Mouse (Mus musculus): ENCODE data around the gene Zfyve9. TPM values are rescaled to one million over a fixed set of nuclear protein-coding genes. Genes with fewer than 3 reads are reported as not detected.

Zfyve9 gene
- polyA plus RNA-seq, 1 experiment from 2014 or later: 3.6 TPM

DNA sequence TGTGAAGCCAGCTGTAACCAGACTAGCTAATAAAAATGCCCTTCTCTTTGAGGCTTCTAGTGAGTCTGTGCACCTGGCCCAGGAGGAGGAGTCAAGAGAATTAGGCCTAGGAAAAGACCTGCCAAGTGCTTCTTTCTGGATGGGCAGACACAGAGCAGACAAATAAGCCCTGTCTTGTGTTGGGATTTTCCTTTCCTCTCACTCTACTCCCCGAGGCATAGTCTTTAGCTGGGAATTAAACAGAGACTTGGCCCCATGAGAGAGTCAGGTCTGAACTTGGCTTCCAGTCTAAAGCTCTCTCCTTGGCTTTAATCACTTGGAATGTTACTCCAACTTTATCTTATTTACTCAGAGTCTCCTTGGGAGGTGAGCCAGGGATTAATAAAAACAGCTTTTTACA is 13.3 kb upstream of the Zfyve9 start:
- DNase-seq (ENCODE audit: low spot score, missing footprints) (no peak), ATAC-seq (ENCODE audit: low FRiP score) (no peak)
- H3K9ac ChIP-seq (ENCODE audit: low read length): no peak overlapping the region
- no peaks in the 10 kb centered on the region for H3K4me1 ChIP-seq (ENCODE audit: control insufficient read depth, insufficient read depth, low read length)
- H3K4me3 ChIP-seq (ENCODE audit: low read depth, low read length): no peak overlapping the region
- H3K27me3 ChIP-seq (ENCODE audit: control insufficient read depth, insufficient read depth, low read length): no peaks in the 10 kb centered on the region
- no peaks in the 10 kb centered on the region for H3K36me3 ChIP-seq (ENCODE audit: control insufficient read depth, insufficient read depth, low read length)
- H3K4me2 ChIP-seq: no peak overlapping the region
- 29% methylated on average over 1 of the region's 1 CpGs for WGBS
- H3K9me3 ChIP-seq (ENCODE audit: control insufficient read depth, low read length): no peaks in the 10 kb centered on the region
- no peak overlapping the region for H3K27ac ChIP-seq (ENCODE audit: low read depth, low read length)

- Histone ChIP-seq H3K27me3 (ENCODE audit: control insufficient read depth, insufficient read depth, low read length) (no peaks in the 10 kb centered on the region), H3K4me1 (ENCODE audit: control insufficient read depth, insufficient read depth, low read length) (no peaks in the 10 kb centered on the region), H3K9me3 (ENCODE audit: control insufficient read depth, low read length) (no peaks in the 10 kb centered on the region), H3K4me2 (no peak overlapping the region), H3K9ac (ENCODE audit: low read length) (no peak overlapping the region), H3K27ac (ENCODE audit: low read depth, low read length) (no peak overlapping the region), H3K36me3 (ENCODE audit: control insufficient read depth, insufficient read depth, low read length) (no peaks in the 10 kb centered on the region), H3K4me3 (ENCODE audit: low read depth, low read length) (no peak overlapping the region)
- 76% methylated on average over 1 of the region's 1 CpGs for WGBS
- DNase-seq (ENCODE audit: low spot score, missing footprints): no peak
- ATAC-seq (ENCODE audit: low FRiP score): no peak
These were observed 9.9 kb upstream of the Zfyve9 start for GRCm38 (mm10) chr4:108790507-108790906.

GRCm38 (mm10) chr4:108789258-108789936 is 8.8 kb upstream of the Zfyve9 start:
- DNase-seq (ENCODE audit: low spot score, missing footprints) (no peak), ATAC-seq (ENCODE audit: low FRiP score) (no peak)
- H3K27ac ChIP-seq (ENCODE audit: low read depth, low read length): no peak overlapping the region
- no peak overlapping the region for H3K4me2 ChIP-seq
- no peaks in the 10 kb centered on the region for H3K27me3 ChIP-seq (ENCODE audit: control insufficient read depth, insufficient read depth, low read length)
- no peaks in the 10 kb centered on the region for H3K9me3 ChIP-seq (ENCODE audit: control insufficient read depth, low read length)
- H3K4me1 ChIP-seq (ENCODE audit: control insufficient read depth, insufficient read depth, low read length): no peaks in the 10 kb centered on the region
- no peak overlapping the region for H3K4me3 ChIP-seq (ENCODE audit: low read depth, low read length)
- WGBS: 82% methylated on average over 6 of the region's 6 CpGs
- no peak overlapping the region for H3K9ac ChIP-seq (ENCODE audit: low read length)
- H3K36me3 ChIP-seq (ENCODE audit: control insufficient read depth, insufficient read depth, low read length): no peaks in the 10 kb centered on the region

DNA sequence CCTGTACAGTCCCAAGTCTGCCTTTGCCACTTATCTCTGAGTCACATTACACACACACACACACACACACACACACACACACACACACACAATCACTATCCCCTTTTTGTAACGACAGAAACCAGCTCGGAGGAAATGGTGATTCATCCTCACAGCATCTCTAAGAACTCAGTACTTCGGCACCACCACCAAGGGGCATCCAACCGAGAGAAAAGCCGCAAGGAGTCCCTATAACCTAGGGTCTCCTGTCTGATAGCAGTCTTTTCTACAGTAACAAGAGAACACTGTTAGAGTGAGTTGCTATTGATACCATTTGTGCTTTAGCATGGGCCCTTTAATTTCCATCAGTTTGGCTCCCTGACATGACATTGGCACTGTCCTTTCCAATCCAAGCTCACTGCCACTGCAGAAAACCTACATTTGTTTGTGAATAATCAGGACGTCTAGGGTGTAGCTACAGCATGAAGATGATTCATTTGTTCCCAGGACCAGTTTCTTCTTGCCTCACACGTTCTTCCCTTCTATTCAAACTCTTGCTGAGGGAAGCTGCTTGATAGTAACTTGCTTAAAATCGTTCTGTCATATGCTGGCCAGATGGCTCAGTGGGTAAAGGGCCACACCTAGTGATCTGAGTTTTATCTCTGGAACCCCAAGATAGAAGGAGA is 2.0 kb upstream of the Zfyve9 start:
- DNase-seq (ENCODE audit: low spot score, missing footprints) (no peak), ATAC-seq (ENCODE audit: low FRiP score) (no peak)
- H3K9ac ChIP-seq (ENCODE audit: low read length): no peak overlapping the region
- WGBS: 32% methylated on average over 8 of the region's 8 CpGs
- H3K4me3 ChIP-seq (ENCODE audit: low read depth, low read length): no peak overlapping the region
- 0 out of 2 replicates have a peak, but pooled peaks cover 4% of the 10 kb centered on the region for H3K4me1 ChIP-seq (ENCODE audit: control insufficient read depth, insufficient read depth, low read length)
- H3K27me3 ChIP-seq (ENCODE audit: control insufficient read depth, insufficient read depth, low read length): no peaks in the 10 kb centered on the region
- H3K36me3 ChIP-seq (ENCODE audit: control insufficient read depth, insufficient read depth, low read length): no peaks in the 10 kb centered on the region
- H3K9me3 ChIP-seq (ENCODE audit: control insufficient read depth, low read length): no peaks in the 10 kb centered on the region
- H3K4me2 ChIP-seq: no peak overlapping the region
- H3K27ac ChIP-seq (ENCODE audit: low read depth, low read length): no peak overlapping the region

DNA sequence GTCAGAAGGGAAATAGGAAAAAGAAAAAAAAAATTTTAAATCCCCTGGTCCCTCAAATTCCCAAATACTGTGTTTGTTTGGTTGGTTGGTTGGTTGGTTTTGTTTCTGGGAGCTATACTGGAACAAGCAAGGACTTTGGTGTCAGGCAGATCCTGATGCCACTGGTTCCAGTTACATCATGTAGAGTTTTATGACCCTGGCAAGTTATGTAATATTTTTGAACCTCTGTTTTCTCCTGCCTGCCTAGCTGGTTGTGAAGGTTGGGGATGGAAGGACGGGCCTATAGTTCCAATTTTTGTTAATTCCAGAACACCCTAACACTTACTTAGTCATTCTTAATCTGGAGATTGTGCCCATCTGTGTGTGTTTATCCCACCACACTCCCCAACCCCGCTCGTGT is 998 bp upstream of the Zfyve9 start:
- Histone ChIP-seq H3K9ac (ENCODE audit: low read length) (no peak overlapping the region), H3K36me3 (ENCODE audit: control insufficient read depth, insufficient read depth, low read length) (no peaks in the 10 kb centered on the region), H3K9me3 (ENCODE audit: control insufficient read depth, low read length) (no peaks in the 10 kb centered on the region), H3K4me1 (ENCODE audit: control insufficient read depth, insufficient read depth, low read length) (0 out of 2 replicates have a peak, but pooled peaks cover 4% of the 10 kb centered on the region), H3K4me2 (no peak overlapping the region; the same call in 1 of the 2 replicates), H3K27ac (ENCODE audit: low read depth, low read length) (no peak overlapping the region), H3K27me3 (ENCODE audit: control insufficient read depth, insufficient read depth, low read length) (no peaks in the 10 kb centered on the region), H3K4me3 (ENCODE audit: low read depth, low read length) (no peak overlapping the region)
- WGBS: 56% methylated on average over 3 of the region's 3 CpGs
- ATAC-seq (ENCODE audit: low FRiP score) (no peak), DNase-seq (ENCODE audit: low spot score, missing footprints) (no peak)

- DNase-seq (ENCODE audit: low spot score, missing footprints): peak; percentile 95
- Histone ChIP-seq H3K27me3 (ENCODE audit: control insufficient read depth, insufficient read depth, low read length) (no peaks in the 10 kb centered on the region), H3K27ac (ENCODE audit: low read depth, low read length) (peak overlapping the region; percentile 93), H3K9ac (ENCODE audit: low read length) (peak overlapping the region; percentile 98), H3K4me1 (ENCODE audit: control insufficient read depth, insufficient read depth, low read length) (0 out of 2 replicates have a peak, but pooled peaks cover 4% of the 10 kb centered on the region), H3K36me3 (ENCODE audit: control insufficient read depth, insufficient read depth, low read length) (no peaks in the 10 kb centered on the region), H3K4me3 (ENCODE audit: low read depth, low read length) (peak overlapping the region; percentile 87), H3K9me3 (ENCODE audit: control insufficient read depth, low read length) (no peaks in the 10 kb centered on the region), H3K4me2 (peak overlapping the region; percentile 52)
- no peak for ATAC-seq (ENCODE audit: low FRiP score)
- WGBS: 0% methylated on average over 18 of the region's 20 CpGs
These were observed 237 bp upstream of the Zfyve9 start for GRCm38 (mm10) chr4:108780864-108781205.

DNA sequence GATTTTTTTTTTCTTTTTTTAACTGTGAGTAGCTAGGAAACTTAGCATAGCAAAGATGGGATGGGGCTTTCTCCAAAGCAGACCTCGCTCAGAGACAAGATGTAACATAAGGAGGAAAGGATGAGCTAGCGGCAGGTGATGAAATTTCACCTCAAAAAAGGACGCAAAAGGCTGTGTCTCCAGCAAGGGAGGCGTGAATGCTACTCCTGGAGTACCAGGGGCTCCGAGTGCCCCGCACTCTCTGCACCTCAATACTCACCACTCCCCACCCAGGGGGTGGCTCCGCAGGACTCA is 888 bp downstream of the Zfyve9 start:
- peak overlapping the region; percentile 52 for H3K4me2 ChIP-seq
- no peak for DNase-seq (ENCODE audit: low spot score, missing footprints)
- peak overlapping the region; percentile 93 for H3K27ac ChIP-seq (ENCODE audit: low read depth, low read length)
- H3K36me3 ChIP-seq (ENCODE audit: control insufficient read depth, insufficient read depth, low read length): no peaks in the 10 kb centered on the region
- H3K4me1 ChIP-seq (ENCODE audit: control insufficient read depth, insufficient read depth, low read length): 0 out of 2 replicates have a peak, but pooled peaks cover 4% of the 10 kb centered on the region
- H3K27me3 ChIP-seq (ENCODE audit: control insufficient read depth, insufficient read depth, low read length): no peaks in the 10 kb centered on the region
- 1% methylated on average over 7 of the region's 7 CpGs for WGBS
- no peaks in the 10 kb centered on the region for H3K9me3 ChIP-seq (ENCODE audit: control insufficient read depth, low read length)
- H3K4me3 ChIP-seq (ENCODE audit: low read depth, low read length): peak overlapping the region; percentile 87
- ATAC-seq (ENCODE audit: low FRiP score): no peak
- H3K9ac ChIP-seq (ENCODE audit: low read length): peak overlapping the region; percentile 98

DNA sequence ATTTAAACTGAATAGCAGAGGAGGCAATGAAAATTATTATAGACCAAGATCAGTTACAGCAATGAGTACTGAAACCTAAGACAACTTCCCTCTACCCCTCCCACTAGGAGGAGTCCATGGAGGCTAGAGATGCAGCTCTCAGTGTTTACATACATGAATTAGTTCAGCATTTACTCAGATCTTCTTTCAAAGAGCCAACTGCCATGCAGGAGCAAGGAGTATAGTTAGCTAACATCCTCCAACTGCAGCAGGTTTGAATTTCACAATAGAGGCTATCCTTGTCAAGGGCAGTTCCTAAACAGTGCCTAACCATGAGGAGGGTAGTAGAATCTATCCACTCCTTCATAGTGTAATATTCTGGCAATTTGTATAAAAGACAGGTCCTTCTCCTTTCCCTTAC is 12.1 kb downstream of the Zfyve9 start:
- Histone ChIP-seq H3K36me3 (ENCODE audit: control insufficient read depth, insufficient read depth, low read length) (no peaks in the 10 kb centered on the region), H3K4me3 (ENCODE audit: low read depth, low read length) (no peak overlapping the region), H3K4me1 (ENCODE audit: control insufficient read depth, insufficient read depth, low read length) (no peaks in the 10 kb centered on the region)

GRCm38 (mm10) chr4:108759583-108759982 is 21.0 kb downstream of the Zfyve9 start:
- Histone ChIP-seq H3K4me3 (ENCODE audit: low read depth, low read length) (no peak overlapping the region), H3K4me1 (ENCODE audit: control insufficient read depth, insufficient read depth, low read length) (no peaks in the 10 kb centered on the region), H3K27me3 (ENCODE audit: control insufficient read depth, insufficient read depth, low read length) (no peaks in the 10 kb centered on the region), H3K36me3 (ENCODE audit: control insufficient read depth, insufficient read depth, low read length) (no peaks in the 10 kb centered on the region), H3K27ac (ENCODE audit: low read depth, low read length) (no peak overlapping the region), H3K4me2 (no peak overlapping the region), H3K9ac (ENCODE audit: low read length) (no peak overlapping the region), H3K9me3 (ENCODE audit: control insufficient read depth, low read length) (no peaks in the 10 kb centered on the region)
- DNase-seq (ENCODE audit: low spot score, missing footprints): no peak
- no peak for ATAC-seq (ENCODE audit: low FRiP score)
- WGBS: 97% methylated on average over 3 of the region's 3 CpGs

More for the DNA sequence above, 12.1 kb downstream of the Zfyve9 start:
- DNase-seq (ENCODE audit: low spot score, missing footprints) (no peak), ATAC-seq (ENCODE audit: low FRiP score) (no peak)
- no peaks in the 10 kb centered on the region for H3K27me3 ChIP-seq (ENCODE audit: control insufficient read depth, insufficient read depth, low read length)
- no peak overlapping the region for H3K9ac ChIP-seq (ENCODE audit: low read length)
- no peaks in the 10 kb centered on the region for H3K9me3 ChIP-seq (ENCODE audit: control insufficient read depth, low read length)
- H3K4me2 ChIP-seq: no peak overlapping the region
- no peak overlapping the region for H3K27ac ChIP-seq (ENCODE audit: low read depth, low read length)
